Mouse (Mus musculus) retina, embryonic 14.5 days (tissue): ENCODE data around the gene Ctdnep1.
"Not testable (repeated sequence)": the region's sequence is repeated elsewhere in the genome, so short reads cannot be mapped to it uniquely, and the experiment has no call there.

Source experiments
- DNase-seq: peaks from one replicate; pipeline ENCODE4 v3.0.0-alpha.2; 2015; ENCODE audit warnings: low spot score

The Ctdnep1 gene

GRCm38 (mm10) chr11:70012931-70013330 lies 32.0 kb downstream of the Ctdnep1 start:
- DNase-seq, result no peak

- DNase-seq, result no peak
These were observed 32.5 kb downstream of the Ctdnep1 start for GRCm38 (mm10) chr11:70013408-70013807.

GRCm38 (mm10) chr11:70014051-70014450 lies 33.1 kb downstream of the Ctdnep1 start:
- no peak for DNase-seq

GRCm38 (mm10) chr11:70014880-70015558 lies 34.1 kb downstream of the Ctdnep1 start, which contains the start of gene Acadvl:
TSS of gene Acadvl (minus strand) at chr11:70015411.
- DNase-seq, result peak; percentile 86

GRCm38 (mm10) chr11:70015677-70016076 lies 34.7 kb downstream of the Ctdnep1 start:
- DNase-seq, result no peak

- DNase-seq, result not testable (repeated sequence)
These were observed 35.2 kb downstream of the Ctdnep1 start for GRCm38 (mm10) chr11:70016177-70016576.

- no peak for DNase-seq
These were observed 35.7 kb downstream of the Ctdnep1 start, which contains the start of gene Dlg4 for GRCm38 (mm10) chr11:70016669-70017068. TSS of gene Dlg4 (plus strand) at chr11:70016942.

- no peak for DNase-seq
These were observed 36.3 kb downstream of the Ctdnep1 start for GRCm38 (mm10) chr11:70017199-70017767.

- DNase-seq, result peak; percentile 84
These were observed 37.4 kb downstream of the Ctdnep1 start for GRCm38 (mm10) chr11:70018131-70018990.

GRCm38 (mm10) chr11:70019495-70020021 lies 38.6 kb downstream of the Ctdnep1 start:
- no peak for DNase-seq

- no peak for DNase-seq
These were observed 39.2 kb downstream of the Ctdnep1 start for GRCm38 (mm10) chr11:70020022-70020631.

- peak; percentile 92 for DNase-seq
These were observed 39.8 kb downstream of the Ctdnep1 start for GRCm38 (mm10) chr11:70020731-70021263.

GRCm38 (mm10) chr11:70021264-70022132 lies 40.5 kb downstream of the Ctdnep1 start:
- peak; percentile 100 for DNase-seq

- peak; percentile 73 for DNase-seq
These were observed 42.7 kb downstream of the Ctdnep1 start for GRCm38 (mm10) chr11:70023481-70024150.

- no peak for DNase-seq
These were observed 43.2 kb downstream of the Ctdnep1 start for GRCm38 (mm10) chr11:70024151-70024514.

GRCm38 (mm10) chr11:70026689-70027088 lies 45.7 kb downstream of the Ctdnep1 start:
- DNase-seq, result peak; percentile 77

- no peak for DNase-seq
These were observed 46.4 kb downstream of the Ctdnep1 start for GRCm38 (mm10) chr11:70027397-70027796.

- no peak for DNase-seq
These were observed 47.6 kb downstream of the Ctdnep1 start for GRCm38 (mm10) chr11:70028401-70029129.

- peak; percentile 98 for DNase-seq
These were observed 48.3 kb downstream of the Ctdnep1 start for GRCm38 (mm10) chr11:70029130-70029801.
